Mouse (Mus musculus) spleen, postnatal 36 days (tissue): ENCODE data around the gene Olfr1383.
"Not testable (repeated sequence)": the region's sequence is repeated elsewhere in the genome, so short reads cannot be mapped to it uniquely, and the experiment has no call there.

ENCODE experiments used
- DNase-seq, 2 experiments: peaks; one replicate each; pipeline ENCODE4 v3.0.0; 2022; ENCODE audit warnings: low spot score in 2 of 2, mixed read lengths in 1 of 2

Gene Olfr1383

DNA sequence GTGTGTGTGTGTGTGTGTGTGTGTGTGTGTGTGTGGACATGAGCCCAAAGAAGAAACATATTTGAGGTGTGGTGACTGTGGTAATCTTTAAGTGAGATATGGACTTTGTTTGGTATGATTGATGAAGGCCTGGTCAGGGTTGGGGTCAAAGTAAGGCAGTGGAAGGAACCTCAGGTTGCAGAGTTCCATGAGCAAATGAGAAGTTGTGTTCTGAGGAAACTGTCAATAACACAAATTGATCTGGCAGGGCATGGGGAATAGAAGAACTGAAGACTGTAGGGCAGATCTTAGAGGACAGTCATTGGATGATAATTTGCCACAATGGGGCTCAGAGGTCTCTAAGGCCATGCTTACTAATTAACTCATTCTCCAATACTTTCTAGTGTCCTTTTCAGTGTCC, at the start of gene Olfr1383:
Olfr1383 (plus strand) TSS at position 301 of the 400 bp plus-strand sequence.
- no peak for DNase-seq

DNA sequence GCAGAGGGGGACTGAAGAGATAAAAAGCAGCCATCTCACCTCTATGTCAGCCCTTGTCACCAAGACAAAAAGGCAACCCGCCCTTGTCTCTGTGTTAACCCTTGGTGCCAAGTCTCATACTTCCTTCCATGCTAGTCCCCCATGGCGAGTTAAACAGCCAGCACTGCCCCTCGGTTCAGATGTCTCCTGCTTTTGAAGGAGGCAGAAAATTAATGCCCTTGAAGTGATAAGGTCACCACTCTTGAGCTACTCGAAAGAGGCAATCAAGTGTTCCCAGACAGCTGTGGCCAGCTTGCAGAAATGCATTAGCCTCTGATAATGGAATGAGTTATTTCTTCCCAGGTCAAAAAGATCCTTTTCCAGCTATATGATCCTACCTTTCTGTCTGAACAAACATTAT, 33.5 kb upstream of the Olfr1383 start:
- DNase-seq, result no peak

DNA sequence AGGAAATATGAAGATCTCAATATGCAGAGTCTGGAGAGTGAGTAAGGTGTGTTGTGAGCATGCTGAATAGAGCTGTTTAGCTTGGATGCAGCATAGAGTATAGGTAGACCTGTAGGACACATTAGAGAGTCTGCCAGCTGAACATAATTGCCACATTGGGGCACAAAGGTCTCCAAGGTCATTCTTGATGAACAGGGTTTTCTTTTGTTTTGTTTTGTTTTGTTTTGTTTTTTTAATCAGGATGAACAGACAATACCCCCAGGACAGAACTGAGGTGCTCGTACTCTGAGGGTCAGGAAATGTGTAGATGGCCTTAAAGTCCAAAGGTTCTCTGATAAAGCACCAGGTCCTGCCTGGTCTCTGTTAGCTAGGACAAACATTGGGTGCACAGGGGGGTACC, 30.7 kb upstream of the Olfr1383 start, which contains the start of gene Olfr1385:
Olfr1385 (plus strand) TSS at position 301 of the 400 bp plus-strand sequence.
- DNase-seq, result not testable (repeated sequence)

DNA sequence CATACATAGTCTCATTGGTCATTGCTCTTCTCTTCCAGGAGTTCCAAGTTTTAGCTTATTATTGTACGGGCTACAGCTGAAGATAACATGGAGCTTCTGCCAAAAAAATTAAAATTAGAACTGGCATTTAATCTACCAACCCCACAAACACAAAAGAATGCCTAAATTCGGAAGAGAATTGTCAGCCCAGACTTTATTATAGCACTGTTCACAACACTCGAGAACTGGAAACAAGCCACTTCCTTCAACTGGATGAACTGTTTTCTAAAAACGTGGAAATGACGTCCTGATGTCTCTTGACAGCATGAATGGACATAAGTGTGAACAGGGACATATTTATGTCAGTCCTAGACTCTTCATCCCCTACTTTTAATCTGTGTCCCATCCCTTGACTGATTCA, 1.4 kb upstream of the Olfr1383 start:
- no peak for DNase-seq

DNA sequence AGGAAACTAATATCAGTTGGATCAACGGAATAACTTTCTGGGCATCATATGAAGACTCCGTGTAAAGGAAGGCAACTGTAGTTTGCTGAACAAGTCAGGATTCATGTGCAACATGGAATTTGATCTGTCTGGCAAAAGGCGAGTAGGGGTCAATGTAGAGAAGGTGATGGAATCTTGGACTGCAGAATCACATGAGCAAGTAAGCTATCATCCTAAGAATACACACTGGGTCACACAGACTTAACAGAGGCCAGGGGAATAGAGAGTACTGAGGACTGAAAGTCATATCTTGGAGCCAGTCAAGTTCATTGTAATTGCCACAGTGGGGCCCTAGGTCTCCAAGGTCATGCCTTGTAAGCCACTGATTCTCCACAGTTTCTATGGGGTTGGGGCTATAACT, 8.5 kb downstream of the Olfr1383 start, which contains the start of gene Olfr1382:
Olfr1382 (plus strand) TSS at position 301 of the 400 bp plus-strand sequence.
- DNase-seq, result no peak

DNA sequence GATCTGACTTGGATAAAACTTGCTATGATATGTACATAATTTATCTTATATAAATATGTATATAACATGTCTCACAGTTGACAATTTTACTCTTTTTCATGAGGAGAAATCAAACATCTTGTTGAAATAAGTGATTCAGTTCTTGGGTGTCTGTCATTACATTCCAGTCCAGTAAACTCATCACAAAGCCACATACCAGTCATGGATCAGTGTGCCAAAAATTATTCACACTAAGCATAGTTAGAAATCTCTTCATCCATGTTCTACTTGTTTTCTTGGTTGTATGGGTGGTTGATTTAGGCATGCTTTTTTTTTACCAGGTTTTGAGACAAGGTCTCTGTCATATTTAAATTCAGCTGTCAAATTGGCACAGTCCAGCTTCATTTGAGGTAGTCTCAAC, 13.3 kb downstream of the Olfr1383 start:
- DNase-seq, result no peak

DNA sequence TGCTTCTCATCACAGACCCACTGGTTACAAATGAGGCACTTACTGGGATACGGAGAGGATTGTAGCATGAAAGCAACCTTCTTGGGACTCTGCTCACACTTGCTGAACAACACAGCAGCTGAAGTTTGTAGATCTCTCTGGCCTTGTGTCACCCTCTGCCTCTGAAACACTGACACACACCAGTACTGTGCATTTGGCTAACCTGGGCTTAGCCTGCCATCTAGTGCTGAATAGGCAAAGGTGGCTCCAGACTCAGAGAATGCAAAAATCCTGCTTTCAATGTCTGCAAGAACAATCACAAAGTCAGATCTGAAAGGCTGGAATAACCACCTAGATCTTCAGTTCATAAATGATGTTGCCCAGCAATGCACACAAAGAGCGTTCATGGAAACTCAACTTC, 17.2 kb downstream of the Olfr1383 start:
- not testable (repeated sequence) for DNase-seq

DNA sequence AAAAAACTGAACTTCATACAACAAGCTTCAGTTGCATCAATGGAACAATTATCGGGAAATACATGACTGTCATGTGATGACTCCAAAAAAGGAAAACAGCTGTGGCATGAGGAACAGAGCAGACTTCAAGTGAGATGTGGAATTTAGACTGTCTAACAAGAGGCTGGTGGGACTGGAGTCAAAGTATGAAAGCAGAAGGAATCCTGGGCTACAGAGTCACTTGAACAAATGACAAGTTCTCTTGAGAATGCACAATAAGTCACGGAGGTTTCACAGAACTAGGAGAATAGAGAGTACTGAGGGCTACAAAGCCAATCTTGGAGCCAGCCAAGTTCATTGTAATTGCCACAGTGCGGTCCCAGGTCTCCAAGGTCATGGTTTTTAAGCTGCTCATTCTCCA, 23.7 kb downstream of the Olfr1383 start, which contains the start of gene Olfr1381:
Olfr1381 (plus strand) TSS at position 301 of the 400 bp plus-strand sequence.
- DNase-seq, result not testable (repeated sequence)

DNA sequence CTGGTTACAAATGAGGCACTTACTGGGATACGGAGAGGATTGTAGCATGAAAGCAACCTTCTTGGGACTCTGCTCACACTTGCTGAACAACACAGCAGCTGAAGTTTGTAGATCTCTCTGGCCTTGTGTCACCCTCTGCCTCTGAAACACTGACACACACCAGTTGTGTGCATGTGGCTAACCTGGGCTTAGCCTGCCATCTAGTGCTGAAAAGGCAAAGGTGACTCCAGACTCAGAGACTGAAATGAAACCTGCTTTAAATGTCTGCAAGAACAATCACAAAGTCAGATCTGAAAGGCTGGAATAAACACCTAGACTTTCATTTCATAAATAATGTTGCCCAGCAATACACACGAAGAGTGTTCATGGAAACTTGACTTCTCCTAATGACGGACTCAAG, 34.6 kb downstream of the Olfr1383 start:
- not testable (repeated sequence) for DNase-seq

DNA sequence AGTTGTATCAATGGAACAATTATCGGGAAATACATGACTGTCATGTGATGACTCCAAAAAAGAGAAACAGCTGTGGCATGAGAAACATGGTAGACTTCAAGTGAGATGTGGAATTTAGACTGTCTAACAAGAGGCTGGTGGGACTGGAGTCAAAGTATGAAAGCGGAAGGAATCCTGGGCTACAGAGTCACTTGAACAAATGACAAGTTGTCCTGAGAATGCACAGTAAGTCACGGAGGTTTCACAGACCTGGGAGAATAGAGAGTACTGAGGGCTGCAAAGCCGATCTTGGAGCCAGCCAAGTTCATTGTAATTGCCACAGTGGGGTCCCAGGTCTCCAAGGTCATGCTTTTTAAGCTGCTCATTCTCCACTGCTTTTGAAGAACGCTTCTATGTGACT, 37.1 kb downstream of the Olfr1383 start, which contains the start of gene Olfr1380:
Olfr1380 (plus strand) TSS at position 301 of the 400 bp plus-strand sequence.
- DNase-seq, result not testable (repeated sequence)

DNA sequence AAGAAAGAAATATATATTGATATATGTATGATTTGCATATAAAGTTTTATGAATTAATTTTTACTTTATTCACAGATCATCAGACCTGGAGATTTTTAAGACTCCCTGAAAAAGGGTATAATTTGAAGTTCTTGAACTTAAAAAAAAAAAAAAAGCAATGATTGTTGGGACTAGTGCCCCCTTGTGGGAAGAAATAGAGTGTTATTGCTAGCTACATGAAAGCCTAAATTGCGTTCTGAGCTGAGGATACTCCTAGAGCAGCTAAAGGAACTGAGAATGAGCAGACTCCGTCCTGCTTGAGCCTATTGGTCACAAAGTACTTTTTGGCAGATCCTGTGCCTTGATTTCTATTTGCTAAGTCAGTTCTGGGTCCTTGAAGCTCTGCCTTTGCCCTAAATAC, 55.6 kb downstream of the Olfr1383 start:
- not testable (repeated sequence) for DNase-seq
